Mouse (Mus musculus) intestine, postnatal 0 days (tissue): ENCODE data around the gene Topbp1. TPM values are rescaled to one million over a fixed set of nuclear protein-coding genes. Genes with fewer than 3 reads are reported as not detected.
A peak's percentile ranks its signal among the peaks of the same experiment; 100 is the strongest.

ENCODE experiments used
- ATAC-seq: fragments of 200-750 bp; cut with Nextera tagmentation; 2 replicates; pipeline ENCODE4 v1.8.0; 2017; ENCODE audit warnings: mild to moderate bottlenecking, moderate TSS enrichment, moderate library complexity
- H3K27ac ChIP-seq: fragments of 300-500 bp; sonication (generic); 2 replicates; pipeline ENCODE4 v1.5.1; 2014; ENCODE audit warnings: mild to moderate bottlenecking, low read depth, low read length, moderate library complexity
- H3K27me3 ChIP-seq: fragments of 300-500 bp; sonication (generic); replicated peaks from 2 replicates; pipeline ENCODE4 v1.6.1; 2014; ENCODE audit warnings: low read length, mixed read lengths; ENCODE audit not compliant: control insufficient read depth, insufficient read depth
- H3K36me3 ChIP-seq: fragments of 300-500 bp; sonication (generic); 2 replicates; pipeline ENCODE4 v1.6.1; 2014; ENCODE audit warnings: mild to moderate bottlenecking, moderate library complexity; ENCODE audit not compliant: control insufficient read depth, insufficient read depth
- H3K4me1 ChIP-seq: fragments of 300-500 bp; sonication (generic); replicated peaks from 2 replicates; pipeline ENCODE4 v1.6.1; 2014; ENCODE audit warnings: antibody characterized with exemption, low read length, mixed read lengths; ENCODE audit not compliant: control insufficient read depth, insufficient read depth
- H3K4me2 ChIP-seq: fragments of 300-500 bp; sonication (generic); replicated peaks from 2 replicates; pipeline ENCODE4 v1.6.1; 2014; ENCODE audit warnings: low read depth, mild to moderate bottlenecking, moderate library complexity
- H3K4me3 ChIP-seq: fragments of 300-500 bp; sonication (generic); 2 replicates; pipeline ENCODE4 v1.5.1; 2014; ENCODE audit warnings: low read depth, low read length
- H3K9ac ChIP-seq: fragments of 300-500 bp; sonication (generic); 2 replicates; pipeline ENCODE4 v1.6.1; 2014; ENCODE audit warnings: mild to moderate bottlenecking, low read depth, low read length
- H3K9me3 ChIP-seq: fragments of 300-500 bp; sonication (generic); 2 replicates; pipeline ENCODE4 v1.6.1; 2016; ENCODE audit warnings: mixed run types; ENCODE audit not compliant: control insufficient read depth
- CTCF ChIP-seq: sonication (generic); IDR thresholded peaks from 2 replicates; pipeline ENCODE4 v1.5.1; 2016; ENCODE audit warnings: low read depth, mild to moderate bottlenecking, control low read depth, antibody characterized with exemption, moderate library complexity
- WGBS: fragments of 180-500 bp; shearing (Covaris S2); extraction: QIAGEN DNeasy Blood & Tissue Kit; methylation state at CpG from one replicate; pipeline ENCODE4 v1.1.7; 2014; 5-methylcytosine and 5-hydroxymethylcytosine counted together
- polyA plus RNA-seq: library from polyadenylated mRNA; unstranded; fragments of >200 nt; fragmentation: Nextera tagmentation; extraction: Ambion mirVana; gene quantifications from 2 replicates; pipeline ENCODE4 v1.2.1, GENCODE M21; 2015

Gene Topbp1
- polyA plus RNA-seq, 1 experiment from 2014 or later, result 15.2 TPM

GRCm38 (mm10) chr9:103302239-103302638, 2.8 kb upstream of the Topbp1 start:
- no peak for ATAC-seq
- H3K9ac ChIP-seq, result no peak overlapping the region
- no peaks in the 10 kb centered on the region for H3K27me3 ChIP-seq
- TF ChIP-seq CTCF, result no peak
- H3K4me1 ChIP-seq, result no peaks in the 10 kb centered on the region
- 73% methylated on average over 4 of the region's 4 CpGs for WGBS
- no peaks in the 10 kb centered on the region for H3K36me3 ChIP-seq
- H3K4me2 ChIP-seq, result no peak overlapping the region
- no peak overlapping the region for H3K4me3 ChIP-seq
- no peak overlapping the region for H3K27ac ChIP-seq
- no peaks in the 10 kb centered on the region for H3K9me3 ChIP-seq

- TF ChIP-seq CTCF, result peak; percentile 87
- H3K27ac ChIP-seq, result no peak overlapping the region
- no peak overlapping the region for H3K9ac ChIP-seq
- no peaks in the 10 kb centered on the region for H3K9me3 ChIP-seq
- 48% methylated on average over 3 of the region's 3 CpGs for WGBS
- no peaks in the 10 kb centered on the region for H3K36me3 ChIP-seq
- H3K4me2 ChIP-seq, result no peak overlapping the region
- peak; percentile 46 for ATAC-seq
- H3K27me3 ChIP-seq, result no peaks in the 10 kb centered on the region
- H3K4me1 ChIP-seq, result no peaks in the 10 kb centered on the region
- no peak overlapping the region for H3K4me3 ChIP-seq
Measured at GRCm38 (mm10) chr9:103302666-103303065, 2.3 kb upstream of the Topbp1 start.

GRCm38 (mm10) chr9:103305332-103306041, 472 bp downstream of the Topbp1 start:
- WGBS, result under 1% methylated on average over 39 of the region's 40 CpGs
- ATAC-seq, result peak; percentile 63
- no peaks in the 10 kb centered on the region for H3K27me3 ChIP-seq
- peak overlapping the region; percentile 85 for H3K4me3 ChIP-seq
- H3K36me3 ChIP-seq, result peaks cover 16% of the 10 kb centered on the region
- H3K9ac ChIP-seq, result peak overlapping the region; percentile 86
- H3K27ac ChIP-seq, result peak overlapping the region; percentile 69
- H3K9me3 ChIP-seq, result no peaks in the 10 kb centered on the region
- peak overlapping the region; percentile 90 for H3K4me2 ChIP-seq
- TF ChIP-seq CTCF, result 0 out of 2 replicates have a peak, but pooled peaks have one; percentile 12
- no peaks in the 10 kb centered on the region for H3K4me1 ChIP-seq

GRCm38 (mm10) chr9:103309832-103310231, 4.8 kb downstream of the Topbp1 start:
- ATAC-seq, result no peak

GRCm38 (mm10) chr9:103324678-103325077, 19.7 kb downstream of the Topbp1 start:
- no peak for ATAC-seq
- no peak overlapping the region for H3K9ac ChIP-seq
- WGBS, result 88% methylated on average over 1 of the region's 2 CpGs
- no peak for TF ChIP-seq CTCF
- H3K27me3 ChIP-seq, result no peaks in the 10 kb centered on the region
- H3K4me2 ChIP-seq, result no peak overlapping the region
- no peaks in the 10 kb centered on the region for H3K4me1 ChIP-seq
- no peaks in the 10 kb centered on the region for H3K9me3 ChIP-seq
- no peak overlapping the region for H3K4me3 ChIP-seq
- peaks cover 73% of the 10 kb centered on the region for H3K36me3 ChIP-seq
- no peak overlapping the region for H3K27ac ChIP-seq

More at GRCm38 (mm10) chr9:103309832-103310231, 4.8 kb downstream of the Topbp1 start:
- Histone ChIP-seq H3K9ac (no peak overlapping the region), H3K36me3 (peaks cover 35% of the 10 kb centered on the region), H3K4me1 (no peaks in the 10 kb centered on the region), H3K27ac (no peak overlapping the region), H3K4me2 (no peak overlapping the region), H3K4me3 (no peak overlapping the region), H3K9me3 (no peaks in the 10 kb centered on the region), H3K27me3 (no peaks in the 10 kb centered on the region)
- WGBS, result 84% methylated on average over 6 of the region's 6 CpGs
- no peak for TF ChIP-seq CTCF

- Histone ChIP-seq H3K9me3 (no peaks in the 10 kb centered on the region), H3K4me3 (no peak overlapping the region), H3K4me1 (no peaks in the 10 kb centered on the region), H3K9ac (no peak overlapping the region), H3K4me2 (no peak overlapping the region; the same call in 1 of the 2 replicates), H3K36me3 (peaks cover 61% of the 10 kb centered on the region), H3K27me3 (no peaks in the 10 kb centered on the region), H3K27ac (no peak overlapping the region)
- no peak for ATAC-seq
- 53% methylated on average over 9 of the region's 9 CpGs for WGBS
- no peak for TF ChIP-seq CTCF
Measured at GRCm38 (mm10) chr9:103326449-103326848, 21.4 kb downstream of the Topbp1 start.
